Mouse (Mus musculus): ENCODE results near the gene Far1.

- TF ChIP-seq POLR2A (IDR thresholded peaks at IDR 0.05; ENCODE audit: borderline replicate concordance, insufficient read depth, low read length) (no peak), CTCF (IDR thresholded peaks at IDR 0.05; ENCODE audit: borderline replicate concordance, insufficient read depth, low read depth, low read length) (no peak)
Measured at GRCm38 (mm10) chr7:113513963-113514649, 472 bp downstream of the Far1 start.

Data from cerebellum, adult 2 months (tissue).